Mouse (Mus musculus): Measurements from ENCODE around the gene Zfp248.

Gene Zfp248

DNA sequence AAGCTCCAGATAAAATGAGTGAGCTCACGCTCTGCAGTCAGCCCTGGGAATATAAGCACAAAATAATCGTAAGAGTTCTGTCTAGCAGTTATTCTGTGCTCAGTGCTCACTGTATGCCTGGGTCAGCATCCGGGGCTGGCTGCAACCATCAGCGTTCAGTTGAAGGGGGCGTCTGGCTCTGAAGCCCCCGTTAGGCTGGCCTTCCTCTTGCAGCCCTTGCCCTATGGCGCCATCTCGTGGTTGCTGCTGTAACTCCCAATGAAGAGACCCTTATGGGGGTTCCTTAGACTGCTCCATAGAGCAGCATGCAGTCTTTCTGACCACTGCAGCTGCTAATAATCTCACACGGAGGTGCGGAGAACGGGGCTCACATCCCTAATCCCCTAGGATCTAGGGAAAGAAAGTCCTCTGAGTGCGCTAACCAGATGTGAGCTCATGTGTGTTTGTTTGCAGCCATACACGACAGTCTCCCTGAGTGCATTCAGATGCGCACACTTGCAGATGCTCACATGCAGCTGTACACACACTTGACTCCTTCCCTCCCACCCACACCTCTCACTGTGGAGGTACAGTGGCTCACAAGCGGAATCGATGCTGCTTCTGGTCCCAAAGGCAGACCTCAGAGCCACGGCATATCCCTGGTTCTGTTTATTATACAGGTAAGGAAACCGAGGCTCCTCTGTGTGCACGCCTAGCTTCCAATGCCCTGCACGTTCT lies 75.7 kb downstream of the Zfp248 start:
- in situ Hi-C loops (cut with MboI; ENCODE audit: low pct_unique_long_range_greater_than_20kb in 1 of 2, low sequenced_read_pairs in 2 of 2, unreplicated experiment in 1 of 2) = loop anchor here (5.0 to 10.0 kb wide), 2 partner anchors 202 to 205 kb away; no protein-coding TSS in a partner anchor

DNA sequence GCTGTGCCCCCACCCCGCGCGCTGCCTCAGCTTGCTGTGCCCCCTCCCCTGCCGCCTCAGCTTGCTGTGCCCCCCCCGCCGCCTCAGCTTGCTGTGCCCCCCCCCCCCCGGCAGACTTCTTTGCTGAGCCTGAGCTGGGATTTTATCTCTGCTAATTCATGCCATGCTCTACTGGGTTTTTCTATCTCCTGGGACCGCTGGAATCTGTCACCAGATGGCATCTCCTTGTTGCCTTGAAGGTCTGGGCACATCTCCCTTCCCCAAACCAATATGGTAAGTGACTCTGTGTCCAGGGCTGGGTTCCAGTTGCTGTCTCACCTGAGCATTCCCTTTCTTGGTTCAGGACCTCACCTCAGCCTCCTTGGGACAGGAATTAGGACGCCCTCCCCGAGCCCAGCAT lies 77.7 kb downstream of the Zfp248 start:
- in situ Hi-C loops (cut with MboI; ENCODE audit: low pct_unique_long_range_greater_than_20kb in 1 of 2, low sequenced_read_pairs in 2 of 2, unreplicated experiment in 1 of 2) = loop anchor here (5.0 to 10.0 kb wide), 2 partner anchors 200 to 203 kb away; no protein-coding TSS in a partner anchor
